Comparison of ENCODE assay signal across 8 mouse cellular contexts in genomic region chrX:135963629-135964028, GRCm38 (mm10). TPM values are rescaled to one million over a fixed set of nuclear protein-coding genes. Genes with fewer than 3 reads are reported as not detected.
DNase-seq lines count a peak whose midpoint lies in the region; ATAC-seq and TF ChIP-seq lines count a peak whose summit lies in the region.

No protein-coding gene starts in this region.

- H3K4me2 ChIP-seq in limb, embryonic 14.5 days (replicated peaks; ENCODE audit: low read depth, low read length, severe bottlenecking), result no peak overlapping the region
- no peak overlapping the region for H3K4me2 ChIP-seq in forebrain, postnatal 0 days (ENCODE audit: low read depth)
- H3K4me2 ChIP-seq in midbrain, embryonic 12.5 days (replicated peaks), result no peak overlapping the region

- no peak for ATAC-seq in limb, embryonic 14.5 days (ENCODE audit: low FRiP score, low read depth)
- ATAC-seq in forebrain, postnatal 0 days, result peak; percentile 90
- ATAC-seq in midbrain, embryonic 12.5 days (ENCODE audit: low FRiP score, low read depth), result 0 out of 2 replicates have a peak, but pooled peaks have one; percentile 16

- H3K9me3 ChIP-seq in limb, embryonic 14.5 days (ENCODE audit: control insufficient read depth, low read length), result no peaks in the 10 kb centered on the region
- no peaks in the 10 kb centered on the region for H3K9me3 ChIP-seq in limb, embryonic 10.5 days (replicated peaks)
- H3K9me3 ChIP-seq in forebrain, postnatal 0 days (ENCODE audit: low read length), result no peaks in the 10 kb centered on the region
- H3K9me3 ChIP-seq in midbrain, embryonic 12.5 days, result no peaks in the 10 kb centered on the region

- H3K27me3 ChIP-seq in limb, embryonic 14.5 days (ENCODE audit: control insufficient read depth, insufficient read depth, low read length), result no peaks in the 10 kb centered on the region
- H3K27me3 ChIP-seq in limb, embryonic 10.5 days (ENCODE audit: low read depth, poor library complexity, severe bottlenecking), result no peaks in the 10 kb centered on the region; the same call in 1 of the 2 replicates
- no peaks in the 10 kb centered on the region for H3K27me3 ChIP-seq in forebrain, postnatal 0 days (ENCODE audit: insufficient read depth, low read length)
- H3K27me3 ChIP-seq in midbrain, embryonic 12.5 days, result no peaks in the 10 kb centered on the region

- H3K4me3 ChIP-seq in limb, embryonic 14.5 days (replicated peaks; ENCODE audit: low read length), result no peak overlapping the region
- no peak overlapping the region for H3K4me3 ChIP-seq in limb, embryonic 10.5 days
- H3K4me3 ChIP-seq in forebrain, postnatal 0 days (ENCODE audit: low read depth, low read length), result no peak overlapping the region
- no peak overlapping the region for H3K4me3 ChIP-seq in midbrain, embryonic 12.5 days

- no peaks in the 10 kb centered on the region; the same call in 1 of the 2 replicates for H3K36me3 ChIP-seq in limb, embryonic 14.5 days (ENCODE audit: control insufficient read depth, insufficient read depth, low read length)
- no peaks in the 10 kb centered on the region for H3K36me3 ChIP-seq in limb, embryonic 10.5 days
- H3K36me3 ChIP-seq in forebrain, postnatal 0 days (ENCODE audit: insufficient read depth), result no peaks in the 10 kb centered on the region
- H3K36me3 ChIP-seq in midbrain, embryonic 12.5 days, result no peaks in the 10 kb centered on the region

- 17% methylated on average over 3 of the region's 3 CpGs for WGBS in limb, embryonic 14.5 days
- 19% methylated on average over 3 of the region's 3 CpGs for WGBS in limb, embryonic 10.5 days
- WGBS in forebrain, postnatal 0 days, result 21% methylated on average over 3 of the region's 3 CpGs
- 20% methylated on average over 3 of the region's 3 CpGs for WGBS in midbrain, embryonic 12.5 days

- no peak overlapping the region for H3K27ac ChIP-seq in limb, embryonic 14.5 days (replicated peaks; ENCODE audit: low read depth, low read length)
- H3K27ac ChIP-seq in limb, embryonic 10.5 days, result no peak overlapping the region
- no peak overlapping the region for H3K27ac ChIP-seq in forebrain, postnatal 0 days (ENCODE audit: low read depth, low read length)
- no peak overlapping the region for H3K27ac ChIP-seq in midbrain, embryonic 12.5 days (replicated peaks)

- no peaks in the 10 kb centered on the region for H3K4me1 ChIP-seq in limb, embryonic 14.5 days (ENCODE audit: control insufficient read depth, insufficient read depth, low read length)
- no peaks in the 10 kb centered on the region for H3K4me1 ChIP-seq in limb, embryonic 10.5 days
- no peaks in the 10 kb centered on the region for H3K4me1 ChIP-seq in forebrain, postnatal 0 days (ENCODE audit: insufficient read depth)
- 0 out of 2 replicates have a peak, but pooled peaks cover 7% of the 10 kb centered on the region for H3K4me1 ChIP-seq in midbrain, embryonic 12.5 days

- TF ChIP-seq POLR2A in limb, embryonic 14.5 days (IDR thresholded peaks at IDR 0.05; ENCODE audit: borderline replicate concordance, extremely low read depth, insufficient read depth, insufficient read length), result no peak

- no peak overlapping the region for H3K9ac ChIP-seq in limb, embryonic 14.5 days (ENCODE audit: low read depth, low read length, severe bottlenecking)
- no peak overlapping the region for H3K9ac ChIP-seq in forebrain, postnatal 0 days
- H3K9ac ChIP-seq in midbrain, embryonic 12.5 days (replicated peaks), result no peak overlapping the region

- TF ChIP-seq CTCF in forebrain, postnatal 0 days (IDR thresholded peaks at IDR 0.05; ENCODE audit: low read depth), result peak; percentile 65

- peak; percentile 39 for DNase-seq in cerebellum, adult 8-10 months
- no peak for DNase-seq in cerebellum, adult 11-12 months
- DNase-seq in limb, embryonic 14.5 days (ENCODE audit: low spot score), result peak; percentile 44
- DNase-seq in limb, embryonic 10.5 days (ENCODE audit: low spot score), result no peak
- DNase-seq in T-cell, adult 2 months (ENCODE audit: low spot score), result peak; percentile 2
- DNase-seq in forebrain, postnatal 0 days, result peak; percentile 88
- DNase-seq in spleen, postnatal 14 days (ENCODE audit: low spot score in 2 of 2), result no peak

RNA-seq across cellular contexts. Expression of gene Arxes2, which starts 30.0 kb away (rescaled TPM):
- 43.9 and 45.5 TPM in 2 replicates for polyA plus RNA-seq in limb, embryonic 14.5 days (2012; rRNA removed)
- 73.7 and 80.4 TPM in 2 replicates for polyA plus RNA-seq in limb, embryonic 14.5 days (2014; fragmentation: Nextera tagmentation; extraction: Ambion mirVana)
- 91.6 and 92.4 TPM in 2 replicates for polyA plus RNA-seq in limb, embryonic 10.5 days (2016; fragmentation: Nextera tagmentation; extraction: Ambion mirVana)
- 179 and 211 TPM in 2 replicates for total RNA-seq in forebrain, postnatal 0 days (2014; rRNA removed)
- polyA plus RNA-seq in forebrain, postnatal 0 days (2015; fragmentation: Nextera tagmentation; extraction: Ambion mirVana), result 235 and 280 TPM in 2 replicates
- polyA plus RNA-seq in midbrain, embryonic 12.5 days (2016; fragmentation: Nextera tagmentation; extraction: Ambion mirVana), result 151 and 155 TPM in 2 replicates

Comparison
In these comparisons a context has a peak if more than half of its experiments do, and no peak if none do; other contexts are left out.
1. DNase-seq: peak in cerebellum, adult 8-10 months (single experiment), limb, embryonic 14.5 days (single experiment), T-cell, adult 2 months (single experiment) and forebrain, postnatal 0 days (single experiment); none in cerebellum, adult 11-12 months (single experiment), limb, embryonic 10.5 days (single experiment) and spleen, postnatal 14 days (0 of 2).